Mouse (Mus musculus) limb, embryonic 12.5 days (tissue): ENCODE measurements around the gene Bicral. TPM values are rescaled to one million over a fixed set of nuclear protein-coding genes. Genes with fewer than 3 reads are reported as not detected.

Experiments used
- ATAC-seq: fragments of 200-750 bp; cut with Nextera tagmentation; 2 replicates; pipeline ENCODE4 v1.8.0; 2017; ENCODE audit warnings: low read depth, moderate TSS enrichment; ENCODE audit not compliant: insufficient number of reproducible peaks, insufficient read depth, low FRiP score, low TSS enrichment
- H3K27ac ChIP-seq: fragments of 300-500 bp; sonication (generic); 2 replicates; pipeline ENCODE4 v1.5.1; 2016; ENCODE audit warnings: mild to moderate bottlenecking, moderate library complexity
- H3K27me3 ChIP-seq: fragments of 300-500 bp; sonication (generic); 2 replicates; pipeline ENCODE4 v1.6.1; 2016; ENCODE audit warnings: mild to moderate bottlenecking, moderate library complexity
- H3K36me3 ChIP-seq: fragments of 300-500 bp; sonication (generic); 2 replicates; pipeline ENCODE4 v1.6.1; 2016; ENCODE audit warnings: mild to moderate bottlenecking, moderate library complexity
- H3K4me1 ChIP-seq: fragments of 300-500 bp; sonication (generic); replicated peaks from 2 replicates; pipeline ENCODE4 v1.6.1; 2016
- H3K4me2 ChIP-seq: fragments of 300-500 bp; sonication (generic); 2 replicates; pipeline ENCODE4 v1.6.1; 2016; ENCODE audit warnings: mild to moderate bottlenecking, moderate library complexity
- H3K4me3 ChIP-seq: fragments of 300-500 bp; sonication (generic); replicated peaks from 2 replicates; pipeline ENCODE4 v1.5.1; 2016; ENCODE audit warnings: mild to moderate bottlenecking
- H3K9ac ChIP-seq: fragments of 300-500 bp; sonication (generic); replicated peaks from 2 replicates; pipeline ENCODE4 v1.6.1; 2016; ENCODE audit warnings: mild to moderate bottlenecking, moderate library complexity
- H3K9me3 ChIP-seq: fragments of 300-500 bp; sonication (generic); 2 replicates; pipeline ENCODE4 v1.6.1; 2016; ENCODE audit warnings: mild to moderate bottlenecking, moderate library complexity
- WGBS: fragments of 180-500 bp; shearing (Covaris S2); methylation state at CpG from one replicate; pipeline ENCODE4 v1.1.7; 2016; 5-methylcytosine and 5-hydroxymethylcytosine counted together
- polyA plus RNA-seq: library from polyadenylated mRNA; unstranded; fragments of >200 nt; fragmentation: Nextera tagmentation; extraction: Ambion mirVana; gene quantifications from 2 replicates; pipeline ENCODE4 v1.2.1, GENCODE M21; 2016

The Bicral gene
- polyA plus RNA-seq, 1 experiment from 2014 or later = 4.8 TPM

GRCm38 (mm10) chr17:46751056-46751793 is 107.1 kb downstream of the Bicral start:
- WGBS = 22% methylated on average over 16 of the region's 16 CpGs
- H3K36me3 ChIP-seq = peaks cover 20% of the 10 kb centered on the region
- H3K27ac ChIP-seq = peak overlapping the region; percentile 92
- H3K4me3 ChIP-seq = peak overlapping the region; percentile 77
- no peaks in the 10 kb centered on the region for H3K9me3 ChIP-seq
- H3K27me3 ChIP-seq = no peaks in the 10 kb centered on the region
- H3K4me1 ChIP-seq = peaks cover 16% of the 10 kb centered on the region
- peak overlapping the region; percentile 74 for H3K9ac ChIP-seq
- H3K4me2 ChIP-seq = peak overlapping the region; percentile 70
- no peak for ATAC-seq

GRCm38 (mm10) chr17:46750580-46750979 is 107.7 kb downstream of the Bicral start:
- Histone ChIP-seq H3K9me3 (no peaks in the 10 kb centered on the region), H3K27me3 (no peaks in the 10 kb centered on the region), H3K4me3 (peak overlapping the region; percentile 77), H3K4me1 (peaks cover 16% of the 10 kb centered on the region), H3K27ac (peak overlapping the region; percentile 92), H3K9ac (peak overlapping the region; percentile 74; the same call in 1 of the 2 replicates), H3K4me2 (peak overlapping the region; percentile 70), H3K36me3 (peaks cover 26% of the 10 kb centered on the region)
- ATAC-seq = no peak
- 76% methylated on average over 4 of the region's 4 CpGs for whole genome bisulfite sequencing

- Histone ChIP-seq H3K4me1 (peaks cover 16% of the 10 kb centered on the region), H3K9me3 (no peaks in the 10 kb centered on the region), H3K36me3 (peaks cover 34% of the 10 kb centered on the region), H3K4me3 (no peak overlapping the region), H3K27me3 (no peaks in the 10 kb centered on the region), H3K27ac (no peak overlapping the region), H3K9ac (no peak overlapping the region), H3K4me2 (no peak overlapping the region)
- 91% methylated on average over 5 of the region's 5 CpGs for WGBS
- no peak for ATAC-seq
Measured at GRCm38 (mm10) chr17:46749282-46749681, 109.0 kb downstream of the Bicral start.

Other genes starting within 250 kb of the Bicral start
- gene Ptk7, start 229.0 kb downstream of the Bicral start, polyA plus RNA-seq = 156 and 165 TPM in 2 replicates
- 27.2 and 27.6 TPM in 2 replicates for gene Klc4, start 212.5 kb downstream of the Bicral start, polyA plus RNA-seq
- 99.5 and 112 TPM in 2 replicates for gene Mrpl2, start 212.3 kb downstream of the Bicral start, polyA plus RNA-seq
- 56.1 and 60.1 TPM in 2 replicates for gene Cul7, start 208.1 kb downstream of the Bicral start, polyA plus RNA-seq
- 68.8 and 70.0 TPM in 2 replicates for gene Rrp36, start 184.1 kb downstream of the Bicral start, polyA plus RNA-seq
- 137 and 150 TPM in 2 replicates for gene Mea1, start 179.7 kb downstream of the Bicral start, polyA plus RNA-seq
- gene Klhdc3, start 177.6 kb downstream of the Bicral start, polyA plus RNA-seq = 117 and 122 TPM in 2 replicates
- gene Ppp2r5d, start 153.4 kb downstream of the Bicral start, polyA plus RNA-seq = 108 and 117 TPM in 2 replicates
- 37.7 and 42.1 TPM in 2 replicates for gene Pex6, start 147.0 kb downstream of the Bicral start, polyA plus RNA-seq
- gene Gnmt, start 129.3 kb downstream of the Bicral start, polyA plus RNA-seq = 0.48 and 0.73 TPM in 2 replicates
- gene Cnpy3, start 106.3 kb downstream of the Bicral start, polyA plus RNA-seq = 58.5 and 64.8 TPM in 2 replicates
- gene Ptcra, start 94.8 kb downstream of the Bicral start, polyA plus RNA-seq = 0.16 and 0.55 TPM in 2 replicates
- 49.8 and 52.6 TPM in 2 replicates for gene 2310039H08Rik, start 85.8 kb downstream of the Bicral start, polyA plus RNA-seq
- 179 and 210 TPM in 2 replicates for gene Rpl7l1, start 75.8 kb downstream of the Bicral start, polyA plus RNA-seq
- 71.7 and 78.7 TPM in 2 replicates for gene Tbcc, start 32.2 kb upstream of the Bicral start, polyA plus RNA-seq
- gene Prph2, start 52.0 kb upstream of the Bicral start, polyA plus RNA-seq = not detected in 2 replicates
- 22.2 and 22.9 TPM in 2 replicates for gene Ubr2, start 152.1 kb upstream of the Bicral start, polyA plus RNA-seq